25 mouse cellular contexts compared by ENCODE assay signal in the genomic region with DNA sequence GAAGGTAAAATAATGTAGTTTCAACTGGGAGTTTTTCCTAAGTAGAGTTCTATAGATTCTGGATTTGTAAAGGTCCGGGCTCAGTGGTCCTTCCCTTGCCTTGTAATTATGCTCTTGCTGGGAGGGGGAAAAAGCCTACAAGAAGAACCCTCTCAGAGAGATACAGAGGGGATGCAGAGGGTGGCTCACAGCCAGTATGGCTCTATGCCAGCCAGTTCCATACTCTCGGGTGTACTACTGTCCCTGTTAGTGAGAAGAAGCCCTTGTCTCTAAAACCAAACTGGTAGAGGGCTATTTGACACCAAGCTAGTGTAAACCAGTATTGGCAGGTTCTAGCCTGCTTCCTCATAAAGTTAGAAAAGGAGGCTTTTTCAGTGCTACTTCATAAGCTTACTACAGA. TPM values are rescaled to one million over a fixed set of nuclear protein-coding genes. Genes with fewer than 3 reads are reported as not detected.
A peak's percentile ranks its signal among the peaks of the same experiment; 100 is the strongest.
DNase-seq lines count a peak whose midpoint lies in the region; ATAC-seq and TF ChIP-seq lines count a peak whose summit lies in the region.
"Had no signal": no experiment of that assay in that cellular context is flagged by ENCODE, and none has a peak within 500 bp of the region (broad histone marks: within the 10 kb centered on the region; RNA-seq: fewer than 3 reads in every experiment).

No protein-coding gene starts in this region.

- H3K27me3 ChIP-seq in forebrain, embryonic 14.5 days (replicated peaks; ENCODE audit: control insufficient read depth, insufficient read depth, low read length) = no peaks in the 10 kb centered on the region
- H3K27me3 ChIP-seq in forebrain, postnatal 0 days (ENCODE audit: insufficient read depth, low read length) = no peaks in the 10 kb centered on the region
- H3K27me3 ChIP-seq in hindbrain, postnatal 0 days (ENCODE audit: insufficient read depth, low read length) = no peaks in the 10 kb centered on the region
- no peaks in the 10 kb centered on the region for H3K27me3 ChIP-seq in hindbrain, embryonic 14.5 days (ENCODE audit: control insufficient read depth, insufficient read depth, low read length)
- no peaks in the 10 kb centered on the region for H3K27me3 ChIP-seq in lung, embryonic 16.5 days (ENCODE audit: control insufficient read depth, insufficient read depth, low read depth, low read length)
- no peaks in the 10 kb centered on the region for H3K27me3 ChIP-seq in neural tube, embryonic 14.5 days (ENCODE audit: control insufficient read depth, insufficient read depth, low read length)
- H3K27me3 ChIP-seq: CH12.LX; forebrain, embryonic 13.5 days; heart, embryonic 12.5 days; heart, embryonic 15.5 days; hindbrain, embryonic 15.5 days; intestine, embryonic 15.5 days; Patski had no signal

- no peak for TF ChIP-seq CTCF in forebrain, postnatal 0 days (IDR thresholded peaks at IDR 0.05; ENCODE audit: low read depth)
- TF ChIP-seq CTCF in hindbrain, postnatal 0 days (IDR thresholded peaks at IDR 0.05; ENCODE audit: low read depth) = no peak

- H3K9me3 ChIP-seq in forebrain, embryonic 14.5 days (replicated peaks; ENCODE audit: control insufficient read depth, low read length) = no peaks in the 10 kb centered on the region
- H3K9me3 ChIP-seq in forebrain, postnatal 0 days (ENCODE audit: low read length) = no peaks in the 10 kb centered on the region
- H3K9me3 ChIP-seq in hindbrain, postnatal 0 days (ENCODE audit: low read length) = no peaks in the 10 kb centered on the region
- H3K9me3 ChIP-seq in hindbrain, embryonic 14.5 days (ENCODE audit: control insufficient read depth, low read length) = no peaks in the 10 kb centered on the region
- H3K9me3 ChIP-seq in lung, embryonic 16.5 days (ENCODE audit: control insufficient read depth, low read length) = peaks cover 2% of the 10 kb centered on the region; the same call in 1 of the 2 replicates
- H3K9me3 ChIP-seq in neural tube, embryonic 14.5 days (ENCODE audit: control insufficient read depth, low read length) = no peaks in the 10 kb centered on the region
- H3K9me3 ChIP-seq: forebrain, embryonic 10.5 days; forebrain, embryonic 13.5 days; G1E; heart, embryonic 15.5 days; hindbrain, embryonic 15.5 days; intestine, embryonic 15.5 days had no signal

- ATAC-seq in forebrain, embryonic 14.5 days = no peak
- no peak for ATAC-seq in forebrain, postnatal 0 days
- ATAC-seq in hindbrain, postnatal 0 days = no peak
- ATAC-seq in hindbrain, embryonic 14.5 days (ENCODE audit: low FRiP score) = no peak
- ATAC-seq in lung, embryonic 16.5 days (ENCODE audit: low read depth) = 0 out of 2 replicates have a peak, but pooled peaks have one; percentile 31
- ATAC-seq in neural tube, embryonic 14.5 days (ENCODE audit: low read depth) = 0 out of 2 replicates have a peak, but pooled peaks have one; percentile 63
- ATAC-seq: forebrain, embryonic 13.5 days; intestine, embryonic 15.5 days; Patski had no signal

- no peak overlapping the region for H3K4me2 ChIP-seq in forebrain, embryonic 14.5 days (ENCODE audit: low read length)
- no peak overlapping the region for H3K4me2 ChIP-seq in forebrain, postnatal 0 days (ENCODE audit: low read depth)
- no peak overlapping the region for H3K4me2 ChIP-seq in hindbrain, postnatal 0 days (ENCODE audit: low read depth, low read length)
- no peak overlapping the region for H3K4me2 ChIP-seq in hindbrain, embryonic 14.5 days (replicated peaks)
- no peak overlapping the region for H3K4me2 ChIP-seq in lung, embryonic 16.5 days (ENCODE audit: low read depth, low read length)
- no peak overlapping the region for H3K4me2 ChIP-seq in neural tube, embryonic 14.5 days (ENCODE audit: low read depth, low read length)
- H3K4me2 ChIP-seq: forebrain, embryonic 13.5 days; heart, embryonic 12.5 days; heart, embryonic 15.5 days; hindbrain, embryonic 15.5 days; intestine, embryonic 15.5 days had no signal

- no peak overlapping the region for H3K27ac ChIP-seq in forebrain, embryonic 14.5 days (ENCODE audit: low read depth, low read length)
- H3K27ac ChIP-seq in forebrain, postnatal 0 days (ENCODE audit: low read depth, low read length) = no peak overlapping the region
- no peak overlapping the region for H3K27ac ChIP-seq in hindbrain, postnatal 0 days
- no peak overlapping the region for H3K27ac ChIP-seq in hindbrain, embryonic 14.5 days
- H3K27ac ChIP-seq in lung, embryonic 16.5 days (ENCODE audit: low read length) = no peak overlapping the region
- H3K27ac ChIP-seq in neural tube, embryonic 14.5 days (ENCODE audit: low read depth, low read length) = no peak overlapping the region
- H3K27ac ChIP-seq: forebrain, embryonic 10.5 days; forebrain, embryonic 13.5 days; heart, embryonic 15.5 days; hindbrain, embryonic 15.5 days; intestine, embryonic 15.5 days had no signal

- no peaks in the 10 kb centered on the region for H3K36me3 ChIP-seq in forebrain, embryonic 14.5 days (ENCODE audit: control insufficient read depth, insufficient read depth, low read length)
- H3K36me3 ChIP-seq in forebrain, postnatal 0 days (ENCODE audit: insufficient read depth) = no peaks in the 10 kb centered on the region
- no peaks in the 10 kb centered on the region for H3K36me3 ChIP-seq in hindbrain, postnatal 0 days (ENCODE audit: insufficient read depth, low read length)
- H3K36me3 ChIP-seq in hindbrain, embryonic 14.5 days (replicated peaks; ENCODE audit: control insufficient read depth, insufficient read depth) = no peaks in the 10 kb centered on the region
- no peaks in the 10 kb centered on the region for H3K36me3 ChIP-seq in lung, embryonic 16.5 days (ENCODE audit: control insufficient read depth, insufficient read depth, low read length)
- H3K36me3 ChIP-seq in neural tube, embryonic 14.5 days (ENCODE audit: control insufficient read depth, insufficient read depth, low read length) = no peaks in the 10 kb centered on the region
- H3K36me3 ChIP-seq: forebrain, embryonic 10.5 days; G1E; heart, embryonic 12.5 days; heart, embryonic 15.5 days; hindbrain, embryonic 15.5 days; intestine, embryonic 15.5 days had no signal

- no peak overlapping the region for H3K9ac ChIP-seq in forebrain, embryonic 14.5 days (ENCODE audit: low read length)
- H3K9ac ChIP-seq in forebrain, postnatal 0 days = no peak overlapping the region
- no peak overlapping the region for H3K9ac ChIP-seq in hindbrain, postnatal 0 days (replicated peaks; ENCODE audit: low read length)
- H3K9ac ChIP-seq in hindbrain, embryonic 14.5 days = no peak overlapping the region
- no peak overlapping the region for H3K9ac ChIP-seq in lung, embryonic 16.5 days (ENCODE audit: low read length)
- no peak overlapping the region for H3K9ac ChIP-seq in neural tube, embryonic 14.5 days (replicated peaks; ENCODE audit: low read depth, low read length)
- H3K9ac ChIP-seq: forebrain, embryonic 13.5 days; heart, embryonic 12.5 days; heart, embryonic 15.5 days; hindbrain, embryonic 15.5 days; intestine, embryonic 15.5 days had no signal

- WGBS in forebrain, embryonic 14.5 days = 35% methylated on average over 2 of the region's 2 CpGs
- WGBS in forebrain, postnatal 0 days = 37% methylated on average over 2 of the region's 2 CpGs
- WGBS in hindbrain, postnatal 0 days = 42% methylated on average over 2 of the region's 2 CpGs
- WGBS in hindbrain, embryonic 14.5 days = 55% methylated on average over 2 of the region's 2 CpGs
- 47% methylated on average over 2 of the region's 2 CpGs for WGBS in lung, embryonic 16.5 days
- 53% methylated on average over 2 of the region's 2 CpGs for WGBS in neural tube, embryonic 14.5 days

- H3K4me1 ChIP-seq in forebrain, embryonic 14.5 days (ENCODE audit: control insufficient read depth, insufficient read depth, low read length) = no peaks in the 10 kb centered on the region
- no peaks in the 10 kb centered on the region for H3K4me1 ChIP-seq in forebrain, postnatal 0 days (ENCODE audit: insufficient read depth)
- no peaks in the 10 kb centered on the region for H3K4me1 ChIP-seq in hindbrain, postnatal 0 days (ENCODE audit: insufficient read depth, low read length)
- H3K4me1 ChIP-seq in hindbrain, embryonic 14.5 days (replicated peaks; ENCODE audit: control insufficient read depth, insufficient read depth, low read length) = no peaks in the 10 kb centered on the region
- H3K4me1 ChIP-seq in lung, embryonic 16.5 days (replicated peaks; ENCODE audit: control insufficient read depth, insufficient read depth, low read length) = 0 out of 2 replicates have a peak, but pooled peaks cover 4% of the 10 kb centered on the region
- no peaks in the 10 kb centered on the region for H3K4me1 ChIP-seq in neural tube, embryonic 14.5 days (ENCODE audit: control insufficient read depth, insufficient read depth, low read length)
- H3K4me1 ChIP-seq: forebrain, embryonic 10.5 days; forebrain, embryonic 13.5 days; heart, embryonic 12.5 days; hindbrain, embryonic 15.5 days; intestine, embryonic 15.5 days had no signal

- H3K4me3 ChIP-seq in forebrain, embryonic 14.5 days (ENCODE audit: low read depth, low read length) = no peak overlapping the region
- H3K4me3 ChIP-seq in forebrain, postnatal 0 days (ENCODE audit: low read depth, low read length) = no peak overlapping the region
- no peak overlapping the region for H3K4me3 ChIP-seq in hindbrain, postnatal 0 days (ENCODE audit: low read length)
- H3K4me3 ChIP-seq in hindbrain, embryonic 14.5 days (replicated peaks; ENCODE audit: low read length) = no peak overlapping the region
- H3K4me3 ChIP-seq in lung, embryonic 16.5 days (ENCODE audit: low read length) = no peak overlapping the region
- no peak overlapping the region for H3K4me3 ChIP-seq in neural tube, embryonic 14.5 days (ENCODE audit: low read depth, low read length)
- H3K4me3 ChIP-seq: forebrain, embryonic 10.5 days; forebrain, embryonic 13.5 days; heart, embryonic 12.5 days; heart, embryonic 15.5 days; hindbrain, embryonic 15.5 days; intestine, embryonic 15.5 days had no signal

- DNase-seq in forebrain, embryonic 14.5 days (ENCODE audit: low spot score) = peak; percentile 39
- no peak for DNase-seq in forebrain, postnatal 0 days
- DNase-seq in hindbrain, postnatal 0 days (ENCODE audit: low spot score) = peak; percentile 38
- DNase-seq in hindbrain, embryonic 14.5 days (ENCODE audit: low spot score) = no peak
- DNase-seq in lung, postnatal 25 days (ENCODE audit: low spot score) = no peak
- no peak for DNase-seq in neural tube, embryonic 10.5 days (ENCODE audit: extremely low spot score, low spot score)
- DNase-seq: adrenal gland, postnatal 10 days; adrenal gland, postnatal 36 days; B cell, adult 2 months; cerebellum, adult 11 months; cerebellum, adult 2 months; gastrocnemius, postnatal 25 days; heart, postnatal 10 days; heart, postnatal 4 days had no signal

RNA-seq across cellular contexts. Expression of gene Sec24b, which starts 22.0 kb away (rescaled TPM):
- 23.8 and 25.4 TPM in 2 replicates for polyA plus RNA-seq in forebrain, embryonic 14.5 days (2014; fragmentation: Nextera tagmentation; extraction: Ambion mirVana)
- total RNA-seq in forebrain, postnatal 0 days (2014; rRNA removed) = 33.5 and 34.0 TPM in 2 replicates
- 18.1 and 24.3 TPM in 2 replicates for polyA plus RNA-seq in forebrain, postnatal 0 days (2015; fragmentation: Nextera tagmentation; extraction: Ambion mirVana)
- total RNA-seq in hindbrain, postnatal 0 days (2014; rRNA removed) = 34.8 and 39.7 TPM in 2 replicates
- 22.1 and 34.0 TPM in 2 replicates for polyA plus RNA-seq in hindbrain, postnatal 0 days (2015; fragmentation: Nextera tagmentation; extraction: Ambion mirVana)
- polyA plus RNA-seq in hindbrain, embryonic 14.5 days (2014; fragmentation: Nextera tagmentation; extraction: Ambion mirVana) = 35.0 and 38.5 TPM in 2 replicates
- 31.1 and 35.6 TPM in 2 replicates for polyA plus RNA-seq in lung, embryonic 16.5 days (2015; fragmentation: Nextera tagmentation; extraction: Ambion mirVana)
- polyA plus RNA-seq in neural tube, embryonic 14.5 days (2014; fragmentation: Nextera tagmentation; extraction: Ambion mirVana) = 36.5 and 38.9 TPM in 2 replicates

RNA-seq across cellular contexts. Expression of gene Col25a1, which starts 48.0 kb away (rescaled TPM):
- polyA plus RNA-seq in forebrain, embryonic 14.5 days (2014; fragmentation: Nextera tagmentation; extraction: Ambion mirVana) = 2.5 and 3.4 TPM in 2 replicates
- total RNA-seq in forebrain, postnatal 0 days (2014; rRNA removed) = 17.7 and 23.7 TPM in 2 replicates
- polyA plus RNA-seq in forebrain, postnatal 0 days (2015; fragmentation: Nextera tagmentation; extraction: Ambion mirVana) = 2.4 and 5.7 TPM in 2 replicates
- total RNA-seq in hindbrain, postnatal 0 days (2014; rRNA removed) = 15.7 and 17.8 TPM in 2 replicates
- polyA plus RNA-seq in hindbrain, postnatal 0 days (2015; fragmentation: Nextera tagmentation; extraction: Ambion mirVana) = 3.9 and 4.2 TPM in 2 replicates
- 6.3 and 8.1 TPM in 2 replicates for polyA plus RNA-seq in hindbrain, embryonic 14.5 days (2014; fragmentation: Nextera tagmentation; extraction: Ambion mirVana)
- 17.6 and 20.3 TPM in 2 replicates for polyA plus RNA-seq in lung, embryonic 16.5 days (2015; fragmentation: Nextera tagmentation; extraction: Ambion mirVana)
- polyA plus RNA-seq in neural tube, embryonic 14.5 days (2014; fragmentation: Nextera tagmentation; extraction: Ambion mirVana) = 9.3 and 10.5 TPM in 2 replicates
- total RNA-seq: CH12.LX had no signal
- polyA plus RNA-seq: G1E had no signal

Comparison
In these comparisons a context has a peak if more than half of its experiments do, and no peak if none do; other contexts are left out.
1. DNase-seq: peak in forebrain, embryonic 14.5 days (single experiment) and hindbrain, postnatal 0 days (single experiment); none in forebrain, postnatal 0 days (single experiment), hindbrain, embryonic 14.5 days (single experiment), lung, postnatal 25 days (single experiment) and neural tube, embryonic 10.5 days (single experiment).
2. ATAC-seq: peak in lung, embryonic 16.5 days (single experiment) and neural tube, embryonic 14.5 days (single experiment); none in forebrain, embryonic 14.5 days (single experiment), forebrain, postnatal 0 days (single experiment), hindbrain, postnatal 0 days (single experiment) and hindbrain, embryonic 14.5 days (single experiment).